Mouse (Mus musculus) MEL (cell line): ENCODE results near the gene Pik3ca.

Experiments used
- CTCF ChIP-seq, 3 experiments: IDR thresholded peaks in 2 of 3; conservative IDR thresholded peaks in 1 of 3; 2 replicates each; pipeline ENCODE4 v1.5.1; 2011 to 2012; ENCODE audit warnings: low read length in 3 of 3, low read depth in 2 of 3, mild to moderate bottlenecking in 2 of 3, improper control_type of control experiment in 1 of 3, inconsistent platforms in 1 of 3, mixed read lengths in 1 of 3, moderate library complexity in 1 of 3; ENCODE audit not compliant: control insufficient read depth in 1 of 3, insufficient read depth in 1 of 3, poor library complexity in 1 of 3, severe bottlenecking in 1 of 3
- POLR2A ChIP-seq, 2 experiments: IDR thresholded peaks; 2 replicates each; pipeline ENCODE4 v1.6.1; 2011 to 2012; ENCODE audit warnings: low read length in 2 of 2, mild to moderate bottlenecking in 2 of 2, control low read depth in 1 of 2, improper control_type of control experiment in 1 of 2, low read depth in 1 of 2, moderate library complexity in 1 of 2; ENCODE audit not compliant: control insufficient read depth in 1 of 2, insufficient read depth in 1 of 2, poor library complexity in 1 of 2

DNA sequence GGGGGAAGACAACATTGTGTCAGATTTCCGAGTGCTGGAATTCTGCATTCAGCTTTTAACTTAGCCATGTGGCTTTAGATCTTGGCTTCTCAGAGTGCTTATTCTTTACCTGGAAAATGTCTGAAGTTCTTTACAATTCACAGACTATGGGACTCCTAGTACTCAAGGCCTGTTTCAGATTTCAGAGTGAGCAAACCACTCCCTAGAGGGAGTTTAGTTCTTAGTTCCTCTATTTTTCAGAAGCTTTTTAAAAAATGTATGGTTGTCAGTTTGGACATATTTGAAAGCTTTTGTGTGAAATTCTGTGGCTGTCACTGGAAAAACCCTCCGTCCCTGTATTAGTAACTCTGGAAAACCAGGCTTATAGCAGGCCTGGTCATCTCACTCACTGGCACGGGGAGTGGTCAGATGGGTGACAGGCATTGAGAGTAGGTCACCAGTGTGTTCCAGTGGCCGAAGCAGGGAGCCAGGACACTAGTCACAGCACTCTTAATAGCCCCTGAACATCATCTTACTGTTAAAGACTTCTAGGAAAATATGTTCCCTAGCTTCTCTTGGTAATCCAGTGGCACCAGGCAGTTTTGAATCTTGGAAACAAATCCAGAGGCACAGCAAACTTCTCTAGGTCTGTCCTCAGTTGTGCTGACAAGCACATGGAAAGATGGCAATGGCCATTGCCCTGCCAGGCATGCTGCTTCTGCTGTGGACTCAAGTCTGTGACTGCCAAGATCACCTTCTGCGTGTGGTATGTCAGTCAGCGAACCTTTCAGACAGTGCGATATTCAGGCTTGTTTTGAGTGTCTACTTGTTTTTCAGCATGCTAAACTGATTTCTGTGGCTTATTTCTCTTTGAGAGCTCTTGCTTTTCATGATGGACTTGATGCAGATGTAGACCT, 5.8 kb downstream of the Pik3ca start:
- TF ChIP-seq CTCF (IDR thresholded peaks at IDR 0.05 in 2 of 3, conservative IDR thresholded peaks at IDR 0.05 in 1 of 3; ENCODE audit: control insufficient read depth in 1 of 3, insufficient read depth in 1 of 3, low read depth in 2 of 3, low read length in 3 of 3, poor library complexity in 1 of 3, severe bottlenecking in 1 of 3) (no peak), POLR2A (IDR thresholded peaks at IDR 0.05; ENCODE audit: control insufficient read depth in 1 of 2, insufficient read depth in 1 of 2, low read depth in 1 of 2, low read length in 2 of 2, poor library complexity in 1 of 2) (no peak)
